Mouse (Mus musculus) C2C12 (cell line): ENCODE measurements around the gene Maml1.

ENCODE experiments used
- CEBPB ChIP-seq: IDR thresholded peaks from one replicate; pipeline ENCODE4 v1.6.1; 2011; ENCODE audit warnings: low read depth, mild to moderate bottlenecking, control low read depth, moderate library complexity
- CTCF ChIP-seq: IDR thresholded peaks from one replicate; pipeline ENCODE4 v1.5.1; 2011; ENCODE audit not compliant: control insufficient read depth, insufficient read depth, insufficient read length
- FOSL1 ChIP-seq: IDR thresholded peaks from one replicate; pipeline ENCODE4 v1.8.0; 2011; ENCODE audit warnings: mild to moderate bottlenecking, low read length; ENCODE audit not compliant: poor library complexity, insufficient read depth, severe bottlenecking
- MAX ChIP-seq: IDR thresholded peaks from one replicate; pipeline ENCODE4 v1.6.1; 2011; ENCODE audit warnings: mild to moderate bottlenecking, control low read depth
- MYOD1 ChIP-seq: IDR thresholded peaks from one replicate; pipeline ENCODE4 v1.6.1; 2011; ENCODE audit warnings: low read depth; ENCODE audit not compliant: control insufficient read depth, insufficient read length
- USF1 ChIP-seq: IDR thresholded peaks from one replicate; pipeline ENCODE4 v1.6.1; 2011; ENCODE audit warnings: low read depth, mild to moderate bottlenecking, control low read depth, moderate library complexity

DNA sequence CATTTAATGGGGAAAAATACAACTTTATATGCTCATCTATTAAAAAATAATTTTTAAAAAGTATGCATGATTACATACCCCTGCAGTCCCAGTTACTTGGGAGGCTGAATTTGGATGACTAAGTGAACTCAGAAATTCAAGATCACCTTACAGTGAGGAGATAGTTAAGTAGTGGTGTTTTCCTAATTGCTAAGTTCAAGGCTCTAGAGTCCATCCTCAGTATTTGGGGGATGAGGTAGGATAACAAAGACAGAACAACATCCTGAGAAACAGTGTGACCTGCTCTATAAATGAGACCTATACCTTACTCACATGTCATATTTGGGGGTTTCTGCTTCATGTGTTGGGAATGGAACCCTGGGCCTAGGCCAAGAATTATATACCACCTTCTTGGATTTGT lies 30.2 kb upstream of the Maml1 start:
- no peak for TF ChIP-seq CEBPB
- no peak for TF ChIP-seq CTCF
- no peak for TF ChIP-seq USF1
- no peak for TF ChIP-seq MAX
- TF ChIP-seq FOSL1: no peak
- no peak for TF ChIP-seq MYOD1
